Mouse (Mus musculus): Measurements from ENCODE around the gene Ltb. TPM values are rescaled to one million over a fixed set of nuclear protein-coding genes. Genes with fewer than 3 reads are reported as not detected.
A peak's percentile ranks its signal among the peaks of the same experiment; 100 is the strongest.

Gene Ltb
- total RNA-seq, 2 experiments from 2014 or later = 0.30 to 8.0 TPM

DNA sequence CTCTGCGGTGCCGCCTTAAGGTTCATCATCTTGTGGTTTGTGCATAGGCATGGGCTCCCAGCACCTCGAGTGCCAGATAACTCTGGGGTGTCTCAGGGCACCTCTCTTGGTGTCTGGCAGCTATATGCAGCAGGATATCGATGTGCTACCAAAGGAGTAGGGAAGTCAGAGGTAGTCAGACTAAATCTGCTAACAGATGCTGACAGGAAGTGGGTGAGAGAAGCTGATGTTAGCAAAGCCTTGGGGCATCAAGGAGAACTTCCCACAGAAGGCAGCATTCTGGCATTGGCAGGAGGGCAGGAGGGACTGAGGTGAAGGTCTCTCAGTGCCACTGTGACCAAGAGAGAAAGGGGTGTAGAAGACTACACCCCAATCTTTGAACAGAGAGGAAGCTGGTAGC is 4.1 kb upstream of the Ltb start:
- ATAC-seq (replicated peaks; ENCODE audit: low FRiP score, poor library complexity, severe bottlenecking) = no peak

- ATAC-seq (replicated peaks; ENCODE audit: low FRiP score, poor library complexity, severe bottlenecking) = no peak
Observed at GRCm38 (mm10) chr17:35191723-35192122, 2.5 kb upstream of the Ltb start.

DNA sequence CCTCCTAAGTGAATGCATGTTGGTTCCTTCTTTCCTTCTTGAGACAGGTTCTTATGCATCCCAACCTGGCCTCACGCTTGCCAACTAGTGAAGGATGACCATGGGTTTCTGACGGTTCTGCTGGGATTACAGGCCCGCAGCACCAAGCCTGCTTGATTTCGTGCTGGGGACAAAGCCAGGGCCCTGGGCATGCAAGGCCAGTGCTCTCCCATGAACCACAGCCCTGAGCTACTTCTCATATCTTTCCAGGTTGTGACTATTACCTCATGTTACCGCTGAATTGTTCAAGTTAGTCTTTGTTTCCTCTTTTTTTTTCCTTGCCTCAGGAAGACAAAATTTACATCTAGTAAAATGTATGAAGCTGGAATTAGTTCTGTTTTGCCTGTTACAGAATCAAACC is 1.3 kb upstream of the Ltb start:
- ATAC-seq (replicated peaks; ENCODE audit: low FRiP score, poor library complexity, severe bottlenecking) = no peak

DNA sequence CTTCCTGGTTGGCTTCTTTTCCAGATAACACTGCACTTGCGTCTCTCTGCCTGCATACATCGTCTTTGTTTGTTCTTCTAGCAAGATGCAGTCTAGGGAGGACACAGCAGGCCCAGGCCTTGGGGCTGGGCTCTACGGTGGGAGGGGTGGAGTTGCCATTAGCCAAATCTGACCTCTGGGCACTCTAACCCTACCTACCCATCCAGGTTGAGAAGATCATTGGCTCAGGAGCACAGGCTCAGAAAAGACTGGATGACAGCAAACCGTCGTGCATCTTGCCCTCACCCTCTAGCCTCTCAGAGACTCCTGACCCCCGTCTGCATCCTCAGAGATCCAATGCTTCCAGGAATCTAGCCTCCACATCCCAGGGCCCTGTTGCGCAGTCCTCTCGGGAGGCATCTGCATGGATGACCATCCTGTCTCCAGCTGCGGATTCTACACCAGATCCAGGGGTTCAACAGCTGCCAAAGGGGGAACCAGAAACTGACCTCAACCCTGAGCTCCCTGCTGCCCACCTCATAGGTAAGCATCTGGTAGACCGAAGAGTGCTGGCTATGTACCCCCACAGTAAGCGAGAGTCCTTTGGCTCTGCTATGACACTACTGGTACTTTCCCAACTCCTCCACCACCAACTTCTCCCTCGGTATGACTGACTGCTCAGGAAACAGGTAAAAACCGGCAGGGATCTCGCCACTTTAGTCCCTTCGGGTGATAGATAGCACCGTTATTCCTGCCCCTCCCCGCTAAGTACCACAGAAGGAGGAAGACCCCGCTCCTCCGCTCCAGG is 798 bp downstream of the Ltb start:
- ATAC-seq (replicated peaks; ENCODE audit: low FRiP score, poor library complexity, severe bottlenecking) = no peak

- peak; percentile 75; the same call in 1 of the 2 replicates for ATAC-seq (replicated peaks; ENCODE audit: low FRiP score, poor library complexity, severe bottlenecking)
Observed at GRCm38 (mm10) chr17:35195631-35196320, 1.5 kb downstream of the Ltb start.

DNA sequence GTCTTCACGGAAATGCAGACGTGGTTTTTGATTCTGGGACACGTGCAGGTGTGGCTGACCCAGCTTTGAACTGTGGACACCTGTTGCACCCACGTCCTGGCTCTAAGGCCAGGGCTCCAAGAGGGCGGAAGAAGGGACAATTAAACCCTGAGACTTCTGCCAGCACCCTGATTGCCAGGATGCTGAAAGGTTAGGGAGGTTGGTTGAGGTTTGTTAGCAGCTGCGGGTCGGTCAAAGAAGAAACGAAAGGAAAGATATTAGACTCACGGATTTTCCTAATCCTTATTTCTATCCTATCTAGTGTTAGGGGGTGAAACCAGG is 2.0 kb downstream of the Ltb start:
- no peak for ATAC-seq (replicated peaks; ENCODE audit: low FRiP score, poor library complexity, severe bottlenecking)

DNA sequence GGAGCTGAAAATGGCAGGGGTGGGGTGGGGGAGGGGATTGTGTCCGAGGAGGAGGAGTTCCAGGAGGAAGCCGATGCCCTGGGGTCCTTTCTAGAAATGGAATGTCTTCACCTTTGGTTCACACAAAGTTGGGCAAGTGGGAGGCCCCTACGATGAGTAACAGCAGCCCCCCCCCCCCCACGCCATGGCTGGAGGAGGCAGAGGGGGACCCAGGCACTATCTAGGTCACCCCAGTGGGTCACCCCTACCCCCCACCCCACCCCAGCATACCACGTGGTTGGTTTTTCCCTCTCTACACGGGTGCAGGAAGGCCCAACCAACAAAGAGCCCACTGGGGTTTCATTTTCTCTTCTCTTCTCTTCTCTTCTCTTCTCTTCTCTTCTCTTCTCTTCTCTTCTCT is 2.9 kb downstream of the Ltb start:
- no peak for ATAC-seq (replicated peaks; ENCODE audit: low FRiP score, poor library complexity, severe bottlenecking)

DNA sequence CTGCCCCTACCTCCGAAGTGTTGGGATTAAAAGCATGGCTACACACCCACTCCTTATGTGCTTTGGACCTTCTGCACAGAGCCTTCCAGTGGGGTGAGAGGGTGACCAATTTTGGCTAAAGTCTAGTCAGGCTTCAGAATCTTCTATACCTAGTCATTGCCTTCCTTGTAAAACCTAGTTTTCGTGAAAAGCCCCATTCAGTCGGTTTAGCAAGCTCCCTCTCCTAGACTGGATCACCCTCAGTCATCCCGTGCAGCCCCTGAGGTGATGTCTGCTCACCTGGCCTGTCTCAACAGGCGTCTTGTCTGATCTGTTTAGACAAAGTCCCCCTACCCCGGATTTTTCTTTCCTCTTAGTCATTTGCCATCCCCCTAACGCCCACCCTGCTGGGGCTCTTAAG is 3.8 kb downstream of the Ltb start:
- ATAC-seq (replicated peaks; ENCODE audit: low FRiP score, poor library complexity, severe bottlenecking) = no peak

DNA sequence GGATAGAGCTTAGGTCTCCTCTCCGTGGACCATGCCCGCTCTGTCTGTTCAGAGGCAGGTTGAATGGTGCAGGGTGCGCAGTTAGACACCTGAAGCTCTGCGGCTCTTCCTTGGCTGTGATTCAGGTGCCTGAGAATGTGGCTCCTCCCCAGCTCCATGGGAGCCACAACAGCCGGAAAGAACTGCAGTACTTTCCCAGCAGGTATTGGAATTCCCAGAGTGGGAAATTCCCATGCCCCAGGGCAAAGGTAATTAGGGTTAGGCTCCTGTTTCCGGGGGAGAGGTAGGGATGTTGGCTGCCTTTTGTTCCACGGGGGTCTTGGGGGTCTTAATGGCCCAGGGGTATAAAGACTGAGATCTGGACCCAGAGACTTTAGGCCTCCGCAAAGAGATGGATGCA is 4.7 kb downstream of the Ltb start:
- ATAC-seq (replicated peaks; ENCODE audit: low FRiP score, poor library complexity, severe bottlenecking) = no peak

DNA sequence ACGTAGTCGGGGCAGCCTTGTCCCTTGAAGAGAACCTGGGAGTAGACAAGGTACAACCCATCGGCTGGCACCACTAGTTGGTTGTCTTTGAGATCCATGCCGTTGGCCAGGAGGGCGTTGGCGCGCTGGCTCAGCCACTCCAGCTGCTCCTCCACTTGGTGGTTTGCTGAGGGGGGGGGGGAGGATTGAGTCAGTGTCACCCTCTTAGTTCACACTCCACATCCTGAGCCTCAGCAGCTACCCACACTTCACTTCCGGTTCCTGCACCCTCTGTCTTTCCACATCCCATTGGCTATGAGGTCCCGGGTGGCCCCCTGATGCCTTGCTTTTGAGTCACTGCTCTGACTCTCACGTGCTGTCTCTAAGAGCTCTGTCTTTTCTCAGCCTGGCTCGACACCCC is 6.2 kb downstream of the Ltb start:
- ATAC-seq (replicated peaks; ENCODE audit: low FRiP score, poor library complexity, severe bottlenecking) = no peak

DNA sequence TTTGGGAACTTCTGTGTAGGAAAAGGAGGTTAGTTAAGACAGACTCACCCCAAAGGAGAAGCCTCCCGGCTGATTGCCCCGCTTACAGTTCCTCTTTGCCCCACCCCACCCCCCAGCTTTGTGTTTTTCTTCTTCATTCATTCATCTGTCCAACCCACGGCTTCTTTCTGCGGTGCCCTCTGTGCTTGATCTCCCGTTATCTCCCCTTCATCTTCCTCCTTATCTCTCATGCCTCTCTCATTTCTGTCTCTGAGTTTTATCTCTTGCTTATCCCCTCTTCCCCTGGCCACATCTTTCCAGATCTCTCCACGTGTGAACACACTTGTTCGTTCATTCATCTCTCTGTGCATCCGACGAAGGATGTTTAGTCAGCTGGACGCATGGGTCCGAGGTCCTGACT is 6.9 kb downstream of the Ltb start:
- ATAC-seq (replicated peaks; ENCODE audit: low FRiP score, poor library complexity, severe bottlenecking) = no peak

- ATAC-seq (replicated peaks; ENCODE audit: low FRiP score, poor library complexity, severe bottlenecking) = no peak
Observed at GRCm38 (mm10) chr17:35201787-35202186, 7.5 kb downstream of the Ltb start, which contains the start of gene Tnf. Tnf (minus strand) TSS chr17:35202007.

- ATAC-seq (replicated peaks; ENCODE audit: low FRiP score, poor library complexity, severe bottlenecking) = no peak
Observed at GRCm38 (mm10) chr17:35202442-35202841, 8.2 kb downstream of the Ltb start.

DNA sequence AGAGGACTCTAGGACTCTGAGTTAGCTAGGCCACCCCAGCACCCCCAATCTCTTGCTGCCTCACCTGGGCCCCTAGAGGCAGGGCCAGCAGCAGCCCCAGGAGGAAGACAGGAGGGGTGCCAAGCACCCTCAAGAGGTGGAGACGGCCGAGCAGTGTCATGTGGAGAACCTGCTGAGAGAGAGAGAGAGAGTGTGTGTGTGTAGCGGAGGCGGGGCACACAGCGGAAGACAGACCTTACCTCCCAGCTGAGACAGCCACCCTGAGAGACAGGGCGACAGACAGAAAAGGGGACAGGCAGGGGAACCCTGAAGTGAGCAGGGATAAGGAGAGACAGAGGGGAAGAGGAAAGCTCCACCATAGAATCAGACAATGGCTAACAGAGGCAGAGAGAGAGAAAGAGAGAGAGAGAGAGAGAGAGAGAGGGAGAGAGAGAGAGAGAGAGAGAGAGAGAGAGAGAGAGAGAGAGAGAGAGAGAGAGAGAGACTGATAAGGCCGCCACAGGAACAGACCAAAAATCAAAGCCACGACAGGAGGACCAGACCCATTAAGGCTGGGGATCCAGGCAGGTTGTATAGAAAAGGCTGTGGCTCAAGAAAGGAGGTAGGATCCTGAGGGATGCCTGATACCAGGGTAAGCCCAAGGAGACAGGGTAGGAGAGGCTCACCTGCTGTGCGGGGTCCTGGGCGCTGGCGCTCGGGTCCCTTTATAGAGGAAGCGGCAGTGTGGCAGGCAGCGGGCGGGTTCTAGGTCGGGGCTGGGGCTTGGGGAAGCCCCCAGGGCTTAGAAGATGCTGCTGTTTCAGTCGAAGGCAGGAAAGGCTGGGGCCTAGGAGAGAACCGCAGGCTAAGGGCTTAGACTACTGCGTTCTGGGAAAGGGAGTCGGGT is 10.5 kb downstream of the Ltb start, which contains the start of gene Lta:
Gene Lta, minus strand, starts transcription at position 858 of the 886 bp plus-strand sequence.
- no peak for ATAC-seq (replicated peaks; ENCODE audit: low FRiP score, poor library complexity, severe bottlenecking)

DNA sequence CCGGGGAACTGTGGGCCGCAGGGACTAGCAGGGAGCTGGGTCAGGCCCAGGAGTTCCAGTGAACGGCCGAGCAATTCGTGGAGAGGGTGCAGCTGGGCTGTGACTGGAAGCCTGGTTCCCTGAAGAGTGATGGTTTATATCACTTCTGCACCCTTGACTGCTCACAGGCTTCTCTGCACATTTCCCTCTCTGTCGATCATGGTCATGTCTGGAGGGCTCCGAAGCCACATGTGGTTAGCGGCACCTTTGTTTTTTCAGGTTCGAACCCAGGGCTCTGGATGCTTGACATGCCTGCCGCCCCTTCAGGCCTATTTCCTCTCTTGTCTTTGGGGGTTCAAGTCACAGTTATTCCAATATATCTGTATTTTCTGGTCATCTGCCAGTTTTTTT is 11.1 kb downstream of the Ltb start:
- ATAC-seq (replicated peaks; ENCODE audit: low FRiP score, poor library complexity, severe bottlenecking) = no peak

DNA sequence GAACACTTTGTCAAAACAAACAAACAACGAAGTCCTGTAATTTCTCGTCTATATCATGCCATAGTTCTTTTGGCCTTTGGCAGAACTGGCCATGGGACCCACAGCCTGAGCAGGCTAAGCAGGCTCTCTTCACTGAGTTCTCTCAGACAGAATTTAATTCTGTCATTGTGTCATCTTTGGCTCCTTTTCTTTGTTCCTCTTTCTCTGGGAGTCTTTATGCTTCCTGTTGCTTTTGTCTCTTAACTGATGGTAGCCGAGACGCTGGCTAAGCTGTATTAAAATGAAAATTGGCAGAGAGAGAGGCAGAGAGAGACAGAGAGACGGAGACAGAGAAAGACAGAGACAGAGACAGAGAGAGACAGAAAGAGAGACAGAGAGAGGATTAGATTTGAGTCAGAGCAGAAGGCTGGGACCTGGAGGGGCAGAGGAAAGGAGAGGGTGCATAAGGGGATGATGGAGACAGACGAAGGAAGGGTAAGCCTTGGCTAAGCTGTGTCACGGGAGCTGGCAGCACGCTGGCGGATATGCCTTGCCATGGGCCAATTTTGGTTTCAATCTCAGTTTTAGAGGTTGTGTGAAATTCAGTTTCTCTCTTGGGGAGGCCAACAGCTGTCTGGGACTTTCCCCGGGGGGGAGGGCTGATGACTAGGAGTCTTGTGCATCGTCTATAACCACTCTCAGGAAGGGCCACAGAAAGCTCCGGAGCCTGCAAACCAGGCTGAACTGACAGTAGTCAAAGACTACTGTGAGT is 15.7 kb downstream of the Ltb start:
- ATAC-seq (replicated peaks; ENCODE audit: low FRiP score, poor library complexity, severe bottlenecking) = no peak

- ATAC-seq (replicated peaks; ENCODE audit: low FRiP score, poor library complexity, severe bottlenecking) = no peak
Observed at GRCm38 (mm10) chr17:35210593-35210992, 16.4 kb downstream of the Ltb start.

- no peak for ATAC-seq (replicated peaks; ENCODE audit: low FRiP score, poor library complexity, severe bottlenecking)
Observed at GRCm38 (mm10) chr17:35213071-35213470, 18.8 kb downstream of the Ltb start.

- no peak for ATAC-seq (replicated peaks; ENCODE audit: low FRiP score, poor library complexity, severe bottlenecking)
Observed at GRCm38 (mm10) chr17:35218516-35219193, 24.4 kb downstream of the Ltb start.
